Mouse (Mus musculus) neural tube, embryonic 15.5 days (tissue): ENCODE measurements around the gene S1pr3. TPM values are rescaled to one million over a fixed set of nuclear protein-coding genes. Genes with fewer than 3 reads are reported as not detected.

ENCODE experiments used
- ATAC-seq: fragments of 200-750 bp; cut with Nextera tagmentation; 2 replicates; pipeline ENCODE4 v1.8.0; 2017; ENCODE audit warnings: mild to moderate bottlenecking, moderate TSS enrichment, moderate library complexity; ENCODE audit not compliant: low FRiP score
- H3K27ac ChIP-seq: fragments of 300-500 bp; sonication (generic); replicated peaks from 2 replicates; pipeline ENCODE4 v1.5.1; 2015; ENCODE audit warnings: mild to moderate bottlenecking, inconsistent platforms
- H3K27me3 ChIP-seq: fragments of 300-500 bp; sonication (generic); replicated peaks from 2 replicates; pipeline ENCODE4 v1.6.1; 2015; ENCODE audit warnings: inconsistent platforms
- H3K36me3 ChIP-seq: fragments of 300-500 bp; sonication (generic); 2 replicates; pipeline ENCODE4 v1.6.1; 2015; ENCODE audit warnings: inconsistent platforms
- H3K4me1 ChIP-seq: fragments of 300-500 bp; sonication (generic); 2 replicates; pipeline ENCODE4 v1.6.1; 2015; ENCODE audit warnings: inconsistent platforms
- H3K4me2 ChIP-seq: fragments of 300-500 bp; sonication (generic); 2 replicates; pipeline ENCODE4 v1.6.1; 2015; ENCODE audit warnings: inconsistent platforms, mild to moderate bottlenecking, moderate library complexity
- H3K4me3 ChIP-seq: fragments of 300-500 bp; sonication (generic); replicated peaks from 2 replicates; pipeline ENCODE4 v1.5.1; 2015; ENCODE audit warnings: mild to moderate bottlenecking, inconsistent platforms
- H3K9ac ChIP-seq: fragments of 300-500 bp; sonication (generic); replicated peaks from 2 replicates; pipeline ENCODE4 v1.6.1; 2015; ENCODE audit warnings: mild to moderate bottlenecking, inconsistent platforms
- H3K9me3 ChIP-seq: fragments of 300-500 bp; sonication (generic); replicated peaks from 2 replicates; pipeline ENCODE4 v1.6.1; 2016; ENCODE audit warnings: inconsistent platforms
- WGBS: fragments of 180-500 bp; shearing (Covaris S2); methylation state at CpG from one replicate; pipeline ENCODE4 v1.1.7; 2015; ENCODE audit warnings: mixed read lengths; 5-methylcytosine and 5-hydroxymethylcytosine counted together
- polyA plus RNA-seq: library from polyadenylated mRNA; unstranded; fragments of >200 nt; fragmentation: Nextera tagmentation; extraction: Ambion mirVana; gene quantifications from 2 replicates; pipeline ENCODE4 v1.2.1, GENCODE M21; 2015

The S1pr3 gene
- 12.5 and 27.9 TPM in 2 replicates for polyA plus RNA-seq

DNA sequence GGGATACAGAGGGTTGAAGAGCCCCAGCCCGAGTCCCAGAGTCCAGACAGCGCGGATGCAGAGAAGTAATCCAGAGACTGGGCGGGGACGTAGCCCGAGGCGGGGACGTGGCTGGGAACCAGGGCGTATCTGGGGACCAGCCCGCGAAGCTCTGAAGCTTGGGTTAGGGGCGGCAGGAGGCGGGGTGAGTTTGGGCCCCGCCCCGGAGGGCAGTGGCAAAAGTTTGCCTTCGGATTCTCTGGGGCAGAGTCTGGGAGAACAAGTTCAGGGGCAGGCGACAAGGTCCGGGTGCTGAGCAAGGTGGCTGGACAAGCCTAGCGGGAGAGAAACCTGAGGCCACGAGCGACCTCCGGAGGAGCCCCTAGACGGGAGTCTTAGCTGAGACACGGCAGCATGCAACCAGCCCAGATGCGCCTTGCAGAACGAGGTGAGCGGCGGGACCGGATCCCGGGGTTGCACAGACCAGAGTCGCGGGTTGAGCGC lies at the start of gene S1pr3:
Gene S1pr3 (plus strand): TSS at position 121 of the 483 bp plus-strand sequence.
- Histone ChIP-seq H3K9me3 (no peaks in the 10 kb centered on the region), H3K4me3 (peak within 1 kb of the TSS; percentile 38), H3K27me3 (peaks cover 29% of the 10 kb centered on the region), H3K27ac (no peak within 1 kb of the TSS), H3K4me2 (peak within 1 kb of the TSS; percentile 61), H3K36me3 (no peaks in the 10 kb centered on the region), H3K4me1 (peaks cover 15% of the 10 kb centered on the region), H3K9ac (peak within 1 kb of the TSS; percentile 46)
- under 1% methylated on average over 33 of the region's 33 CpGs for WGBS
- ATAC-seq: peak; percentile 50; the same call in 1 of the 2 replicates

DNA sequence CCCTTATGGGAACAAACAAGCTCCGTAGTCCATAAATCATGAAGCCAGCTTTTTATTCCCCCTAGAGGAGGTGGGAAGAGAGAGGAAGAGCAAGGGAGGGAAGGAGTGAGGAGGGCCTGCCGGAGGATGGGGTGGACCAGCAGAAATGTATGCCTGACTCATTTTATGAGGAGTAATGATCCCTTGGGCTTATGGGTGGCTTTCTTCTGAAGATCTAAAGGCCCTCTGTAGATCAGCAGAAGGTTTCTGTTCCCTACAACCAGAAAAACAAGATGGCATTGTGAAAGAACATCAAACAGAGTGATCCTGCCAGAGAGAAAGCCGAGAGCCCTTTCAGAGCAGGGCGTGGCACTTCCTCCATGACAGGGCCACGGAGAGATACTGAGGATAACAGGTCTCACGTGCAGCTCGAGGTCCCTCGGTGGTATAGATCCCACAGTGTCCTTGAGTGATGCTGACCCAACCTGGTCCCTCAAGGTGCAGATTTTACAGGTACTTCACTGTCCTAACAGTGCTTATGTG lies 47.9 kb upstream of the S1pr3 start:
- no peak overlapping the region for H3K27ac ChIP-seq
- WGBS: 73% methylated on average over 8 of the region's 8 CpGs
- no peaks in the 10 kb centered on the region for H3K4me1 ChIP-seq
- H3K9ac ChIP-seq: no peak overlapping the region
- H3K36me3 ChIP-seq: no peaks in the 10 kb centered on the region
- no peak overlapping the region for H3K4me2 ChIP-seq
- no peak for ATAC-seq
- H3K9me3 ChIP-seq: no peaks in the 10 kb centered on the region
- H3K4me3 ChIP-seq: no peak overlapping the region
- no peaks in the 10 kb centered on the region for H3K27me3 ChIP-seq

DNA sequence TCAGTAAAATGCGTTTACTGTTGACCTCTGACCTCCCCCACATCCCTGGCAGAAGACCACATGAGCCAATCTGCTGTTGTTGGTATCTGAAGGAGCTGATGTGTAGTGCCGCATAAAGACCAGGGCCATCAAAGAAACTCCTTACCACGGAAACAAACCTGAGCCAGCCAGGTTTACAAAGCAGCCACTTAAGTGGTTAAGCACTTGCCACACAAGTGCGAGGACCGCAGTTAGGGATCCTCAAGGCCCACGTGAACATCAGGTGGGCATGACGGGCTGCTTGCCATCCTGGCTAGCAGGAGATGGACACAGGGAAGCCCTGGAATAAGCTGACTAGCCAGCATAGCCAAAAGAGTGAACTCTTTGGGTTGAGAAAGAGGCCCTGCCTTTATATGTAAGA lies 45.0 kb upstream of the S1pr3 start:
- Histone ChIP-seq H3K4me3 (no peak overlapping the region), H3K4me1 (no peaks in the 10 kb centered on the region), H3K36me3 (no peaks in the 10 kb centered on the region), H3K9me3 (no peaks in the 10 kb centered on the region), H3K27me3 (no peaks in the 10 kb centered on the region), H3K9ac (no peak overlapping the region), H3K4me2 (no peak overlapping the region), H3K27ac (no peak overlapping the region)
- 88% methylated on average over 7 of the region's 7 CpGs for WGBS
- no peak for ATAC-seq

- Histone ChIP-seq H3K4me3 (no peak overlapping the region), H3K27me3 (no peaks in the 10 kb centered on the region), H3K9me3 (no peaks in the 10 kb centered on the region), H3K36me3 (no peaks in the 10 kb centered on the region), H3K27ac (no peak overlapping the region), H3K9ac (no peak overlapping the region), H3K4me1 (no peaks in the 10 kb centered on the region), H3K4me2 (no peak overlapping the region)
- 73% methylated on average over 5 of the region's 5 CpGs for WGBS
- ATAC-seq: no peak
Observed at GRCm38 (mm10) chr13:51363985-51364384, 44.5 kb upstream of the S1pr3 start.

- no peaks in the 10 kb centered on the region for H3K27me3 ChIP-seq
- no peaks in the 10 kb centered on the region for H3K9me3 ChIP-seq
- WGBS: 86% methylated on average over 6 of the region's 6 CpGs
- no peak overlapping the region for H3K27ac ChIP-seq
- H3K36me3 ChIP-seq: no peaks in the 10 kb centered on the region
- ATAC-seq: no peak
- no peak overlapping the region for H3K9ac ChIP-seq
- no peaks in the 10 kb centered on the region for H3K4me1 ChIP-seq
- H3K4me3 ChIP-seq: no peak overlapping the region
- no peak overlapping the region for H3K4me2 ChIP-seq
Observed at GRCm38 (mm10) chr13:51365191-51365590, 43.2 kb upstream of the S1pr3 start.

GRCm38 (mm10) chr13:51368346-51368745 lies 40.1 kb upstream of the S1pr3 start:
- no peak overlapping the region for H3K27ac ChIP-seq
- no peak for ATAC-seq
- WGBS: 84% methylated on average over 2 of the region's 2 CpGs
- H3K36me3 ChIP-seq: no peaks in the 10 kb centered on the region
- no peak overlapping the region for H3K9ac ChIP-seq
- H3K4me1 ChIP-seq: no peaks in the 10 kb centered on the region
- H3K4me2 ChIP-seq: no peak overlapping the region
- H3K4me3 ChIP-seq: no peak overlapping the region
- H3K9me3 ChIP-seq: no peaks in the 10 kb centered on the region
- H3K27me3 ChIP-seq: no peaks in the 10 kb centered on the region

DNA sequence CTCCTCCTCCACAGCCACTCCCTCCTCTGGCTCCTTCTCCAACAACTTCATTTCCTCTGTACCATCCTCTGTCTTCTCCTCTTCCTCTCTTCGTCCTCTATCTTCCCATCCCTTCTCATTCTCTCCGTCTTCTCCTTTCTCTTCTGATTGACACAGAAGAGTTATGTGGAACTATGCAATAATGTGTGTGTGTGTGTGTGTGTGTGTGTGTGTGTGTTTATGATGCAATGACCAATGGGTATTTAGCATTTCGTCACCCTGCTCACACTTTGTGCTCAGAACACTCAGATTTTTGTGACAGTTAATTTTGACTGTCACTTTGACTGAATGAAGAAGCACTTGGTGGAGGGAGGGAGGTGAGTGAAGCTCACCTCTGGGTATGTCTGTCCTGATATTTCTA lies 39.1 kb upstream of the S1pr3 start:
- Histone ChIP-seq H3K27ac (no peak overlapping the region), H3K4me2 (no peak overlapping the region), H3K36me3 (no peaks in the 10 kb centered on the region), H3K9me3 (no peaks in the 10 kb centered on the region), H3K4me3 (no peak overlapping the region), H3K27me3 (no peaks in the 10 kb centered on the region), H3K9ac (no peak overlapping the region), H3K4me1 (no peaks in the 10 kb centered on the region)
- no peak for ATAC-seq
- WGBS: 92% methylated on average over 3 of the region's 3 CpGs

- no peak for ATAC-seq
- Histone ChIP-seq H3K27me3 (no peaks in the 10 kb centered on the region), H3K4me2 (no peak overlapping the region), H3K27ac (no peak overlapping the region), H3K4me1 (no peaks in the 10 kb centered on the region), H3K9ac (no peak overlapping the region), H3K9me3 (no peaks in the 10 kb centered on the region), H3K36me3 (no peaks in the 10 kb centered on the region), H3K4me3 (no peak overlapping the region)
Observed at GRCm38 (mm10) chr13:51373086-51373485, 35.4 kb upstream of the S1pr3 start.

DNA sequence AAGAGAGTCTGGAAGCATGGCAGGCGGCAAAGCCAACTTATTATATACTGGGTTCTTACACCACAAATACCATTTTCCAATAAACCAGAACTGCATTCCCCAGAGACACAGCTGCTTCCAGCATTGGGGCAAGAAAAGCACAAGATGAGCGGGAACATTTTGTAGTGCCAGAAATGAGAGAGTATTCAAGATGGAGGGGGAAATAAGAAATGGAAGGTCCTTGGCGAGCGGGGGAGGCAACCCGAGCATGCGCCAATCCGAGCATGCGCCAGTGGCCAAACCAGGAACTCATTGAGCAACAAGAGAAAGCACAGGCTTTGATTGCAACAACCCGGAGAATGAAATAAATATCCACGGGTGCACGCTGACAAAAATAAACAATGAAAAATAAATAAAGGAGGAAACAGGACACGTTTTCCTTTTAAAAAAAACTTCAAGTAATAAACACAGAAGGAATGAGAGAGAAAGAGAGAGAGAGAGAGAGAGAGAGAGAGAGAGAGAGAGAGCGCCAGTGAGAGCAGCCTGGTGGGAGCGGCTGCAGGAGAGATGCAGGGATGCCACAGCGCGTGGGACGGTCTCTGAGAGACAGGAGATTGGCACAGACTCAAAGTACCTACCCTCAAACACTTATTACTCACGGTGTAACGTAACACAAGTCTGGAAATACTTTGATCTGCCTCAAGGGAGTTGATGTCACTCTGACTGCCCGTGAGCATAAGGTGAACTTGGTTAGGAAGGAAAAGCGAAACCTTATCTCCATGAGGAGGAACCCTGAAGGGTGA lies 34.2 kb upstream of the S1pr3 start:
- WGBS: 86% methylated on average over 21 of the region's 21 CpGs
- Histone ChIP-seq H3K27ac (no peak overlapping the region), H3K4me2 (no peak overlapping the region), H3K36me3 (no peaks in the 10 kb centered on the region), H3K4me3 (no peak overlapping the region), H3K27me3 (no peaks in the 10 kb centered on the region), H3K4me1 (no peaks in the 10 kb centered on the region), H3K9ac (no peak overlapping the region), H3K9me3 (no peaks in the 10 kb centered on the region)
- no peak for ATAC-seq

- ATAC-seq: no peak
- 34% methylated on average over 4 of the region's 4 CpGs for WGBS
- H3K4me3 ChIP-seq: no peak overlapping the region
- H3K27ac ChIP-seq: no peak overlapping the region
- no peaks in the 10 kb centered on the region for H3K9me3 ChIP-seq
- H3K36me3 ChIP-seq: no peaks in the 10 kb centered on the region
- no peaks in the 10 kb centered on the region for H3K4me1 ChIP-seq
- no peak overlapping the region for H3K9ac ChIP-seq
- H3K27me3 ChIP-seq: no peaks in the 10 kb centered on the region
- H3K4me2 ChIP-seq: no peak overlapping the region
Observed at GRCm38 (mm10) chr13:51378126-51378525, 30.3 kb upstream of the S1pr3 start.

DNA sequence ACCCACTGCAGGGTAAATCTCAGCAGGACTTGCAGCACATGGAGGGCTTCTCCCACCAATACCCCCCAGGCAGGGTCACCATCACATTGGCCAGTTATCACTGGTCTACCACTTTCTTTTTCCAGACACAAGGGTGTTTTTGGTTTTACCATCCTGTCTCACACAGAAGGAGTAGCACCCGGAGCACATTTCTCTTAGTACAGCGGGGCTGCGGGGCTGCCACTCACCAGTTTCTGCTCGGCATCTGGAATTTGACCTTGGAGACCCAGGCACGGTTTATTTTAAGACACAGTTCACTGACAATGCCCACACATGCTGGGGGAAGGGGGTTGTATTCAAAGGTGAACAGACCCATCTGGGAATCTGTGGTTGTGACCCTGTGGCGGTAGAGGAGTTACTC lies 28.8 kb upstream of the S1pr3 start:
- WGBS: 25% methylated on average over 6 of the region's 6 CpGs

GRCm38 (mm10) chr13:51381498-51381897 lies 26.9 kb upstream of the S1pr3 start:
- no peak overlapping the region for H3K4me2 ChIP-seq
- H3K9ac ChIP-seq: no peak overlapping the region
- ATAC-seq: no peak
- WGBS: 93% methylated on average over 6 of the region's 6 CpGs
- no peak overlapping the region for H3K27ac ChIP-seq
- no peak overlapping the region for H3K4me3 ChIP-seq
- H3K27me3 ChIP-seq: no peaks in the 10 kb centered on the region
- no peaks in the 10 kb centered on the region for H3K4me1 ChIP-seq
- no peaks in the 10 kb centered on the region for H3K9me3 ChIP-seq
- H3K36me3 ChIP-seq: no peaks in the 10 kb centered on the region

More for the DNA sequence above, 28.8 kb upstream of the S1pr3 start:
- Histone ChIP-seq H3K4me3 (no peak overlapping the region), H3K36me3 (no peaks in the 10 kb centered on the region), H3K9ac (no peak overlapping the region), H3K27me3 (no peaks in the 10 kb centered on the region), H3K27ac (no peak overlapping the region), H3K4me2 (no peak overlapping the region), H3K9me3 (no peaks in the 10 kb centered on the region), H3K4me1 (no peaks in the 10 kb centered on the region)
- ATAC-seq: no peak
